Mouse (Mus musculus): ENCODE data around the gene Lmo4. TPM values are rescaled to one million over a fixed set of nuclear protein-coding genes. Genes with fewer than 3 reads are reported as not detected.
A peak's percentile ranks its signal among the peaks of the same experiment; 100 is the strongest.

Gene Lmo4
- 219 TPM for polyA plus RNA-seq (2021)

DNA sequence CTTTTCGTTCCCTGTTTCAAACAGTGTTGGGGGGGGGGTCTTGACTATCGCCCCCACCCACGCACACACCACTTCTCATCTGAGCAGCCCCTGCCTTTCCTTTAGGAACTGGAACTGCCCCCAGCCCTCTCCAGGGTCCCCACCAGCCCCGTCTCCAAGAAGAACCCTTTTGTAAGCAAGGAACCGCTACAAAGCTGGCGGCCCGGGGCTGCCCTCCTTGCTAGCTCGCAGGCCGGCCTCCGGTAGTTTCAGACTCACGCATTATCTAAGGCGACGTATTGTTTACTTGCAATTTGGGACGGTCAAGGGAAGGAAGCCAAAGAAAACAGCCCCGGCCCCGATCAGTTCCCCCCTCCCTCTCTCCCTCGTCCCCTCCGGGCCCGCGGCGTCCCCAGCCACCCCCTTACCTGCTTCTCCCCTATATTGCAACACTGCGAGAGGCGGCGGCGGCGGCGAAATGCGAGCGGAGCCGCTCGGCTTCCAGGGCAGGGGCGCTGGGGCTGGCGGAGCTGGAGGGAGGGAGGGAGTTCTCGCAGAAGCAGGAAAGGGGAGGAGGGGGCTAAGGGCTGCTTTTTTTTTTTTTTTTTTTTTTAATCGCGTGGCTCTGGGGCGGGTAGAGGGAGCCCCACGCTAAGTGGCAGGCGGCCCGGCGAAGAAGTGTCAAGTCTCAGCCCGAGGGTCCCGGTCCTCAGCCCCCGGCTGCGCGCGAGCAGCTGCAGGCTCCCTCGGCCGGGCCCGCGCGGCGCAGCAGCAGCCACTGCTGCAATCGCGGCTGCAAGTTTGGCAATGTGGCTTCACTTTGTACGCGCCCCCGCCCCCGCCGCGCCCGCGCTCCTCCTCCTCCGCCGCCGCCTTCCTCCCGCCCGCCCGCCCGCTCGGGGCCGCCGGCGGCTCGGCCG lies at the start of gene Lmo4:
Gene Lmo4 (minus strand): TSS at position 808 of the 899 bp plus-strand sequence.
- H3K27me3 ChIP-seq, result no peaks in the 10 kb centered on the region
- in situ Hi-C loops (cut with MboI; ENCODE audit: low pct_unique_long_range_greater_than_20kb), result loop anchor here (5.0 to 25.0 kb wide), 7 partner anchors 183 to 1217 kb away; no protein-coding TSS in a partner anchor
- ATAC-seq (peak; percentile 54), DNase-seq (ENCODE audit: low read depth, low spot score) (no peak)
- CTCF ChIA-PET, result interaction anchor here (0.7 to 1.5 kb wide), 11 partner anchors 40 to 704 kb away, joined by 3 to 4 read pairs (median 3); no protein-coding TSS in a partner anchor
- POLR2A ChIA-PET, result interaction anchor here (0.6 to 1.7 kb wide), 15 partner anchors 8 to 1431 kb away, joined by 3 to 9 read pairs (median 3); no protein-coding TSS in a partner anchor
- TF ChIP-seq CTCF (IDR thresholded peaks at IDR 0.05), result no peak

DNA sequence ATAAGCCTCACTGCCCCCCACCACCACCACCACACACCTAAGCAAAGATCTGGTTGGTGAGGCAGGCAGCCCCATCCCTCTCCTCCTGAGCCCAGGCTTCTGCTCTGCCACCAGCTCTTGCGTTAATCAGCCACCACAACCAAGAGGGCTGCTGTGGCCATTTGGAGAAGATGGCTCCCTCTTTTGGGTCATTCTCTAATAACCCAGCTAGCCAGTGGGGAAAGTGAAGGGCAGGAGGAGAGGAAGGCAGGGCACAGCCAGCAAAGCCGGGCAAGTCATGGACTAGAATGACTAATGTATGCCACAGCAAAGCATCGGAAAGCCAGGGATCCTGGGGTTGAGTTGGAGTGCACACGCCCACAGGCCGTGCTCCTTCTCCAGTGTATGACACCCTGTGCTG lies 49.3 kb upstream of the Lmo4 start:
- in situ Hi-C loops (cut with MboI; ENCODE audit: low pct_unique_long_range_greater_than_20kb), result no loop called here
- H3K27me3 ChIP-seq, result no peaks in the 10 kb centered on the region
- no peak for DNase-seq (ENCODE audit: low read depth, low spot score)
- ChIA-PET CTCF (no interaction called here), POLR2A (no interaction called here)
- TF ChIP-seq CTCF (IDR thresholded peaks at IDR 0.05), result no peak
- no peak for ATAC-seq

DNA sequence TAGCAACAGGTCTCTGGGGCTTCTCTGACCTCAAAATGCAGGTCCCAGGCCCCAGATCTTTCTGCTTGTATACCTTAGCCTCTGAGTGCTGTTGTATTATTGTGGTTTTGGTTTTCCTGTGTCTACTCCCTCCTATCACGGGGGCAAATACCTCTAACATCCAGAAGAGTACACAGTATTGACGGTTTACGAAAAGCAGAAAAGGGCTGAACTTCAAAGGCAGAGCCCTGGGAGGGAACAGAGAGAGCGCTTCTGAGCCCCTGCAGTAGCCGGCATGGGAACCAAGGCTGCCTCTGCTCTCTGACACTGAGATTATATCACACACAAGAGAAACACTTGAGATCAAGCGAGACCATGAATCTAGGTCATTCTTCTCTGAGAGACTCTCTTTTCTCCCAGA lies 48.0 kb upstream of the Lmo4 start:
- DNase-seq (ENCODE audit: low read depth, low spot score) (no peak), ATAC-seq (no peak)
- no peak for TF ChIP-seq CTCF (IDR thresholded peaks at IDR 0.05)
- ChIA-PET CTCF (no interaction called here), POLR2A (interaction anchor here (0.6 kb wide), 1 partner anchor 17 kb away, joined by 3 read pairs; no protein-coding TSS in a partner anchor)
- H3K27me3 ChIP-seq, result no peaks in the 10 kb centered on the region
- in situ Hi-C loops (cut with MboI; ENCODE audit: low pct_unique_long_range_greater_than_20kb), result no loop called here

DNA sequence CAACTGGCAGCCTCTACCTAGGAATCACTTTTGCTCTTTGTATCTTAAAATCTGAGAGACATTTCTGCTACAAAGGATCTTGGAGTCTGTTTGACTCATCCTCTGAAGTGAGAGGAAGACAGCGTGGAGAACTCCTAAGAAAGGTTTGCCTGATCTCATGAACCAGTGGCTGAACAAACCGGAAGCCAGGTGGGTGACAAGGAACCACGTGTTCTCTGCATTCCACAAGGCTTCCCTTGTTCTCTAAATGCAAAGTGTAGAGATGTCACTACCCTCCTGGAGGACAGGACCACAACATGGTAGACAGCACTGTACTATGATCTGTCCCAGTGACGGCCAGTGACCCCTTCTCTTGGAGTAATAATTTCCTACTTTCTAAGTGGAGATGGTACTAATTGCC lies 47.1 kb upstream of the Lmo4 start:
- ChIA-PET POLR2A (no interaction called here), CTCF (no interaction called here)
- ATAC-seq (no peak), DNase-seq (ENCODE audit: low read depth, low spot score) (no peak)
- no peak for TF ChIP-seq CTCF (IDR thresholded peaks at IDR 0.05)
- H3K27me3 ChIP-seq, result no peaks in the 10 kb centered on the region
- in situ Hi-C loops (cut with MboI; ENCODE audit: low pct_unique_long_range_greater_than_20kb), result no loop called here

DNA sequence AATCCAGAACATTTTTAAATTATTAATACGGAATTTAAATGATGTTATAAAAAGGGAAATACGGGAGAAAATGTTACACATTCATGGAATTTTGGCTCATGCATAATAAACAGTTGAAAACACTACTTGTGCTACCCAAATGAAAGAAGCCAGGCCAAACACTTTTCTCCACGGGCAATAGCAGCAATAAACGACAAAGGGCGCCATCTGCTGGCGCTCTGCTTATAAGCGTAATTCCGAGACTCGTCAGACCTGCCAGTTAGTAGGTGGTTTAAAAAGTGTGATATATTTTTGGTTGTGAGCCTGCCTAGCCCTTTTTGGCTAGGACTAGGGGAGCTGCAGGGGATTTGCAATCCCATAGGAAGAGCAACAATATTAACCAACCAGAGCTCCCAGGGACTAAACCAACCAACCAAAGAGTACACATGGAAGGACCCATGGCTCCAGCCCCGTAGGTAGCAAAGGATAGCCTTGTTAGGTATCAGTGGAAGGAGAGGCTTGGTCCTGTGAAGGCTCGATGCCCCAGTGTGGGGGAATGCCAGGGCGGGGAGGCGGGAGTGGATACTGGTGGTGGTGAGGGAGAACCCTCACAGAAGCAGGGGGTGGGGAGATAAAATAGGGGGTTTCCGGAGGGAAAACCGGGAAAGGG lies 37.1 kb upstream of the Lmo4 start:
- peak; percentile 97 for TF ChIP-seq CTCF (IDR thresholded peaks at IDR 0.05)
- POLR2A ChIA-PET, result no interaction called here
- CTCF ChIA-PET, result interaction anchor here (0.9 to 1.7 kb wide), 4 partner anchors 9 to 34 kb away, joined by 3 to 8 read pairs (median 5); no protein-coding TSS in a partner anchor
- no peaks in the 10 kb centered on the region for H3K27me3 ChIP-seq
- ATAC-seq, result no peak
- in situ Hi-C loops (cut with MboI; ENCODE audit: low pct_unique_long_range_greater_than_20kb), result loop anchor here (10.0 kb wide), 1 partner anchor 997 kb away; no protein-coding TSS in a partner anchor
- peak; percentile 37 for DNase-seq (ENCODE audit: low read depth, low spot score)

DNA sequence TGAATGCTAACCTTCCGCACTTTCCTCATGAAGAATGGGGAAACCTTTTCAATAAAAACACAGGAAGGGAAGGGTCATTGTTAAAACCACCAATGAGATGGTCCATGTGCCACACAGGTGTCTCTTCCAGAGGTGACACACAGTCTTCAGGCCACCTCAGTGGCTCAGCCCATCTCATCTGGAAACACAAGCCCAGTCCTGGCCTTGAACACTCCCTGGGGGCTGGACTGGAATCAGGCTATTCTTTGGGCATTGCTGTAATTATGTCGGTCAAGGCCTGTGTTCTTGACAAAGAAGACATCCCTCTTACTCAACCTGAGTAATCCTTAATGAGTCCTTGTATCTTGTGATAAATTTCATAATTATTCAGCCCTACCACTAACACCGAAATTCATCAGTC lies 36.1 kb upstream of the Lmo4 start:
- TF ChIP-seq CTCF (IDR thresholded peaks at IDR 0.05), result no peak
- ATAC-seq (no peak), DNase-seq (ENCODE audit: low read depth, low spot score) (no peak)
- CTCF ChIA-PET, result interaction anchor here (0.9 to 1.7 kb wide), 4 partner anchors 8 to 573 kb away, joined by 3 to 8 read pairs (median 5); no protein-coding TSS in a partner anchor
- in situ Hi-C loops (cut with MboI; ENCODE audit: low pct_unique_long_range_greater_than_20kb), result loop anchor here (10.0 kb wide), 1 partner anchor 996 kb away; no protein-coding TSS in a partner anchor
- POLR2A ChIA-PET, result interaction anchor here (0.5 kb wide), 1 partner anchor 122 kb away, joined by 4 read pairs; no protein-coding TSS in a partner anchor
- H3K27me3 ChIP-seq, result no peaks in the 10 kb centered on the region

DNA sequence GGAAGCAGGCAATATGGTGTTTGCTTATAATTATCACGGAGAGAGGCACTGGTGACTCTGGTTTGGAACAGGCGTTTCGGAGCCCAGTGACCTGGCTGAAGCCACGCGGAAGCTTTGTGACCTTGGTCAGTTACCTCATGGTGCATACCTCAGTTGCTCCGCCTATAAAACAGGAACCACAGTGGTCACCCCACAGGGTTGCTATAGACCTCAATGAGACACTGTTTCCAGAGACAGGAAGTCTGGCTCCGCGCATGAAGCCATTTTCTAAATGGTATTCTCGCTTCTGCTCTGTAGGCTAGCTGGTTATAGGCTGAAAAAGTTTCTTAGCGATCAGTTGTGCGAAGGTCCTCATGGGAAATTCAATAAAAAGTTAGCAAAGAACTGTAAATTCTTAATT lies 33.5 kb upstream of the Lmo4 start:
- ChIA-PET POLR2A (interaction anchor here (0.5 kb wide), 1 partner anchor 21 kb away, joined by 3 read pairs; no protein-coding TSS in a partner anchor), CTCF (interaction anchor here (1.8 kb wide), 1 partner anchor 18 kb away, joined by 4 read pairs; no protein-coding TSS in a partner anchor)
- DNase-seq (ENCODE audit: low read depth, low spot score) (no peak), ATAC-seq (no peak)
- in situ Hi-C loops (cut with MboI; ENCODE audit: low pct_unique_long_range_greater_than_20kb), result no loop called here
- no peak for TF ChIP-seq CTCF (IDR thresholded peaks at IDR 0.05)
- H3K27me3 ChIP-seq, result no peaks in the 10 kb centered on the region

DNA sequence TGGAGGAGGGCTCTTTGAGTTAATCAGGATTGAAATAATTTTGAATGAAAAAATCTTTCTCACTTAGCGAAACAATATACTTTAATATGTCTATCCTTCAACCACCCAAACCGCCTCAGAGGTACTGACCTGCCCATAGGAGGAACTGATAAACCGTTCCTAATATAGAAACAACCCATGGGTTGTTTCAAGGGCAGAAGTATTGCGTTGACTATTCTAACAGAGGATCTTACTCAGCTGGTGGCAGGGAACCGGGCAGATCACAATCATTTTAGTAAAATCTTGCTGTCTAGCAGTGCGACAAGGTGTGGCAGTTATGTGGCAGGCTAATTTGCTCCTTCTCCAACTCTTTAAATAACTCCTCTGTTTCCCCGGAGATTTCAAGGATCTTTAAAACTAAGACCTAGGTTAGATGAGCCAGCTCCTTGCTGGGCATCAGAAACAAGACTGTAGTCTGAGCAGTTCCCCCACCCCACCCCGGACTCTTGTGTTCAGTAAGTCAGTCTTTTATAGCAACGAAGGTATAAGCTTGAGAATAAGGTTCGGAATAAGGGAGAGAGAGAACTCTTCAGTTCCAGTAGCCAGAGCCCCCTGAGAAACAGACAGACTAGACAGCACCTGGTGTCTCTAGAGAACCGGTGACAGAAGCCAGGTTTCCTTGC lies 27.5 kb upstream of the Lmo4 start:
- no peak for TF ChIP-seq CTCF (IDR thresholded peaks at IDR 0.05)
- no peak for ATAC-seq
- no peak for DNase-seq (ENCODE audit: low read depth, low spot score)
- POLR2A ChIA-PET, result no interaction called here
- CTCF ChIA-PET, result interaction anchor here (1.0 to 1.9 kb wide), 3 partner anchors 8 to 10 kb away, joined by 3 to 4 read pairs (median 3); no protein-coding TSS in a partner anchor
- in situ Hi-C loops (cut with MboI; ENCODE audit: low pct_unique_long_range_greater_than_20kb), result no loop called here
- H3K27me3 ChIP-seq, result no peaks in the 10 kb centered on the region

DNA sequence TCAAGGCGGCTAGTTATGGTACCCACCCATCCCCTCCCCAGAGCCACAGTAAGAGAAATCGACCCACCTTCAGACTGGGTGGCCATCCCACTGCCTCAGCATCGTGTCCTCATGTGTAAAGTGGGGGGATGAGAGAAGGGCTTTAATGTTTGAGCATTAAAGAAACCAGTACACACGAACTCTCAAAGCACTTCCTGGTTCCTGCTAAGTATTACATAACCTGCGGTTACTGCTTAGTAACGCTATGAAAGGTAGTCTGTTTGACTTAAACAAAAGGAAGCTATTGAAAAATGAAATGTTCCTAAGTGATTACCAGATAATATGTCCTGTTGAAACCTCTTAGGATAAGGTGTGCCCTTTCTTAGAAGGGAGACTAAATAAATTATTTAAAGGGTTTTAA lies 26.9 kb upstream of the Lmo4 start:
- POLR2A ChIA-PET, result no interaction called here
- DNase-seq (ENCODE audit: low read depth, low spot score) (no peak), ATAC-seq (no peak)
- TF ChIP-seq CTCF (IDR thresholded peaks at IDR 0.05), result no peak
- CTCF ChIA-PET, result interaction anchor here (1.0 to 1.9 kb wide), 2 partner anchors 8 to 9 kb away, joined by 3 to 4 read pairs; no protein-coding TSS in a partner anchor
- in situ Hi-C loops (cut with MboI; ENCODE audit: low pct_unique_long_range_greater_than_20kb), result no loop called here
- no peaks in the 10 kb centered on the region for H3K27me3 ChIP-seq

DNA sequence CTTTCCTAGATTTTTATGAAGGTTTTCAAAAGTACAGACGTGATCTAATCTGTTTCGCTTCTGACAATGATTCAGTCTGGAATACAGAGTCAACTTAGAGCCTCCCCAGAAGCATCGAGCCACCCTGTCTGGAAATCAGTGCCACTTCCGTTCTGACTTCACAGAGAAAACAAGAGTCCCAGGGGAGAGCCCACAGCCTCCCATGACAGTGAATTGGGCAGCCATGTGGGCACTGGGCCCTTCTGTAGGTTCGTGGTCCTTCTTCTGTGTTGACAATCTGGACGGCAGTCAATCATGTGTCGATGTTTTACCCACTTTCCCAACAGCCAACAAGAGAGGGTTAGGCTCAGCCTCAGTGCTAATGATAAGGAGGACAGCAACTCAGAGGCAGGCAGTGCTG lies 26.4 kb upstream of the Lmo4 start:
- CTCF ChIA-PET, result interaction anchor here (1.9 to 2.6 kb wide), 2 partner anchors 9 to 24 kb away, joined by 4 to 8 read pairs; no protein-coding TSS in a partner anchor
- POLR2A ChIA-PET, result no interaction called here
- DNase-seq (ENCODE audit: low read depth, low spot score) (no peak), ATAC-seq (no peak)
- no peak for TF ChIP-seq CTCF (IDR thresholded peaks at IDR 0.05)
- in situ Hi-C loops (cut with MboI; ENCODE audit: low pct_unique_long_range_greater_than_20kb), result no loop called here
- no peaks in the 10 kb centered on the region for H3K27me3 ChIP-seq

All from Patski (cell line).